Mouse (Mus musculus) limb, embryonic 14.5 days (tissue): ENCODE measurements around the gene Adgre1. TPM values are rescaled to one million over a fixed set of nuclear protein-coding genes. Genes with fewer than 3 reads are reported as not detected.

Source experiments
- ATAC-seq: fragments of 200-750 bp; cut with Nextera tagmentation; 2 replicates; pipeline ENCODE4 v1.8.0; 2017; ENCODE audit warnings: low read depth, moderate number of reproducible peaks, moderate TSS enrichment; ENCODE audit not compliant: low FRiP score
- DNase-seq: peaks from one replicate; pipeline ENCODE4 v3.0.0-alpha.2; 2015; ENCODE audit warnings: low spot score
- H3K27ac ChIP-seq: fragments of 300-500 bp; sonication (generic); replicated peaks from 2 replicates; pipeline ENCODE4 v1.5.1; 2014; ENCODE audit warnings: low read depth, mild to moderate bottlenecking, low read length, moderate library complexity, mixed read lengths
- H3K27me3 ChIP-seq: fragments of 300-500 bp; sonication (generic); 2 replicates; pipeline ENCODE4 v1.6.1; 2014; ENCODE audit warnings: low read length, mixed read lengths; ENCODE audit not compliant: control insufficient read depth, insufficient read depth
- H3K36me3 ChIP-seq: fragments of 300-500 bp; sonication (generic); 2 replicates; pipeline ENCODE4 v1.6.1; 2014; ENCODE audit warnings: mild to moderate bottlenecking, low read length, moderate library complexity, mixed read lengths; ENCODE audit not compliant: control insufficient read depth, insufficient read depth
- H3K4me1 ChIP-seq: fragments of 300-500 bp; sonication (generic); 2 replicates; pipeline ENCODE4 v1.6.1; 2014; ENCODE audit warnings: antibody characterized with exemption, low read length, mixed read lengths; ENCODE audit not compliant: control insufficient read depth, insufficient read depth
- H3K4me2 ChIP-seq: fragments of 300-500 bp; sonication (generic); replicated peaks from 2 replicates; pipeline ENCODE4 v1.6.1; 2014; ENCODE audit warnings: low read depth, mild to moderate bottlenecking, low read length, moderate library complexity; ENCODE audit not compliant: severe bottlenecking
- H3K4me3 ChIP-seq: fragments of 300-500 bp; sonication (generic); replicated peaks from 2 replicates; pipeline ENCODE4 v1.5.1; 2014; ENCODE audit warnings: low read length
- H3K9ac ChIP-seq: fragments of 300-500 bp; sonication (generic); 2 replicates; pipeline ENCODE4 v1.6.1; 2014; ENCODE audit warnings: mild to moderate bottlenecking, low read depth, low read length, moderate library complexity; ENCODE audit not compliant: severe bottlenecking
- H3K9me3 ChIP-seq: fragments of 300-500 bp; sonication (generic); 2 replicates; pipeline ENCODE4 v1.6.1; 2016; ENCODE audit warnings: low read length; ENCODE audit not compliant: control insufficient read depth
- POLR2A ChIP-seq: fragments of 200-500 bp; IDR thresholded peaks from 2 replicates; pipeline ENCODE4 v1.8.0; 2012; ENCODE audit warnings: inconsistent platforms, mild to moderate bottlenecking, moderate library complexity, borderline replicate concordance; ENCODE audit not compliant: insufficient read depth, insufficient read length; ENCODE audit errors: extremely low read depth
- WGBS: fragments of 180-500 bp; shearing (Covaris S2); extraction: QIAGEN DNeasy Blood & Tissue Kit; methylation state at CpG from one replicate; pipeline ENCODE4 v1.1.7; 2014; 5-methylcytosine and 5-hydroxymethylcytosine counted together
- polyA plus RNA-seq, 2 experiments: library from polyadenylated mRNA; depleted of rRNA in 1 of 2; stranded (reverse) in 1 of 2; unstranded in 1 of 2; fragments of >200 nt; fragmentation: Nextera tagmentation in 1 of 2; extraction: Ambion mirVana in 1 of 2; gene quantifications; 2 replicates each; pipeline versions ENCODE4 v1.2.1 to v1.2.3; 2012 to 2014

Adgre1 gene
- polyA plus RNA-seq, 2 experiments = 7.5 to 10.8 TPM

DNA sequence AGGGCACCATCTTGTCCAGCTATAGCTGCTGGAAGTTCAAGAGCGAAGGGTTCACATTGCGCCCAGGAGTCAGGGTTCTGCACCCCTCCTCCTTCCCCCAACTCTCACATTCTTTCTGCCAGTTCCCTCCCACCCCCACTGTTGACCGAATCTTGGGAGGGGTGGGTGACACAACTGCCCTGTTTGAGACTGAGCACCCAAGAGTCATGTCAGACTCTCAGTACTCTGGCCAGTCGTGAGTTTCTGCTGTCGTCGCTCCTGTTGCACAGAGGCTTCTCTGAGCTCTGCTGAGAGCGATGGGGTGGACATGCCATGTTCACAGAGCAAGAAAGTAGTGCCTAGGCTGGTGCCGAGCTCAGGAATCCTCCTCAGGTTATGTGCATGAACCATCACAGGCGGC is 19.2 kb upstream of the Adgre1 start:
- 0 out of 2 replicates have a peak, but pooled peaks cover 3% of the 10 kb centered on the region for H3K9me3 ChIP-seq
- WGBS = 70% methylated on average over 9 of the region's 9 CpGs
- no peak for ATAC-seq
- H3K4me3 ChIP-seq = no peak overlapping the region
- no peaks in the 10 kb centered on the region for H3K4me1 ChIP-seq
- no peaks in the 10 kb centered on the region for H3K36me3 ChIP-seq
- no peak overlapping the region for H3K9ac ChIP-seq
- no peak overlapping the region for H3K4me2 ChIP-seq
- H3K27me3 ChIP-seq = no peaks in the 10 kb centered on the region
- TF ChIP-seq POLR2A = no peak
- DNase-seq = no peak
- H3K27ac ChIP-seq = no peak overlapping the region

DNA sequence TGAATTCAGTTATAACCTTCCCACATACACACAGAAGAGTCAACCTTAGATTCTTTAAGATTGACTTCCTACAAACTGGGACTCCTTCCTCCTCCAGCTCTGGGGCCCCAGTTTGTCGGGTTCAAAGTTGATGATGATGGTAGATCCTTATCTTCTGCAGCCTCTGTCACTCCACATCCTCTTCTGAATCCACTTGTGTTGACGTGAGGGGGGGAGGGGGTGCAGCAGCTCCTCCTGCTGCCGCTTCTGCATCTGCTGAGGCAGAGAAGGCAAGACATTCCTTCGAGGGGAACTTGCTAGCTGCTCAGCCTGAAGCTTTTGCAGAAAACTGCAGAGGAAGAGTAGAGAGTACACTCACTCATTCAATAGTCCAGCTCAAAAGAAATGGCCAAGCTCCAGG is 16.9 kb upstream of the Adgre1 start:
- Histone ChIP-seq H3K4me3 (no peak overlapping the region), H3K36me3 (no peaks in the 10 kb centered on the region), H3K9me3 (0 out of 2 replicates have a peak, but pooled peaks cover 3% of the 10 kb centered on the region), H3K4me1 (no peaks in the 10 kb centered on the region), H3K27ac (no peak overlapping the region), H3K27me3 (no peaks in the 10 kb centered on the region), H3K9ac (no peak overlapping the region), H3K4me2 (no peak overlapping the region)
- ATAC-seq (no peak), DNase-seq (no peak)
- WGBS = 75% methylated on average over 4 of the region's 4 CpGs
- TF ChIP-seq POLR2A = no peak

DNA sequence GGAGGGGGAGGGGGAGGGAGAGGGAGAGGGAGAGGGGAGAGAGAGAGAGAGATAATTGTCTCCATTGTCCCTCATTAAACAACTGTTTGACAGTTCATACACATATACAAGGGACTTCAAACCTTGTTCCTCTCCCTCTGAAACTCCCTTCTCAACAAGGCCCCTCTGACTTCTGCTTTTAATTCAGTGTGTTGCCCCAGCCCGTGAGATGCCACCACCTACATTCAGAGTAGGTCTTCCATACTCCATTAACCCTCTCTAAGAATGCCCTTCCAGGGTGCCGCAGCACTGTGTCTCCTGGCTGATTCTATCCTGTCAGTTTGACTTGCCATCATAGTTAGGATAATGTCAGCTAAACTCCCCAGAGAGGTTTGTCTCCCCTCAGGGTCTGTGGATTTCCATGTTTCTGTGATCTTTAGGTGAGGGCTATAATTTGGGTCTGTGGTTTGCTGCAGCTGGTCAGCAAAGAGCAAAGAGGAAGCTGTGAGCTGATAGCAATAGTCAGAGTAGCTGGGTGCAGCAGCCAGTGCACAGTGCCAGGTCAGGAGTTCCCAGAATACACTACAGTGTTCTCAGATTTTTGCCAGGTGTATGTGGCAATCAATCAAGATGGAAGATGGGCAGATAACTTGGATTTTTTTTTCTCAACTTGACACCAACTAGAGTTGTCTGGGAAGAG is 14.3 kb upstream of the Adgre1 start:
- no peak for ATAC-seq
- Histone ChIP-seq H3K4me1 (no peaks in the 10 kb centered on the region), H3K27ac (no peak overlapping the region), H3K4me3 (no peak overlapping the region), H3K9me3 (0 out of 2 replicates have a peak, but pooled peaks cover 3% of the 10 kb centered on the region), H3K4me2 (no peak overlapping the region), H3K27me3 (no peaks in the 10 kb centered on the region), H3K9ac (no peak overlapping the region), H3K36me3 (no peaks in the 10 kb centered on the region)
- WGBS = 78% methylated on average over 2 of the region's 2 CpGs
- no peak for TF ChIP-seq POLR2A
- DNase-seq = no peak

DNA sequence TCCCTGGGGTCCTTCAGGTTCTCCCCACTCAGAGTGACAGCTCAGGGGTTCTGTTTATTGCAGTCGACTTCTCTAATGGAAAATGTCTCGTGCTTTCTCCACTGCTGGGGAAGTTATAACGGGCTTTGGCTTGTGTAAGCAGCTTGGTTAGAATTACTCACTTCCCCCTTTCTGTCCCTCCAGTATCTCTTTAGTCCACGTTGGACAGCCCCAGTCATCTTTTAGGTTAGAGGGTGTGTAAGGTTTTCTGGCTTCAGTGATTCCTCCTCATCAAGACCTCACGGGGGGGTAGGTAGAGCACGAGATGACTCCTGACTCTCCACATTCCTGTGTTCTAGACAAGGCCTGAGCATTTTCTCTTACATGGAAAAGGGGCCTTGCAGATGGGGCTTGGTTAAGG is 11.5 kb upstream of the Adgre1 start:
- Histone ChIP-seq H3K27ac (no peak overlapping the region), H3K4me3 (no peak overlapping the region), H3K4me1 (no peaks in the 10 kb centered on the region), H3K9me3 (0 out of 2 replicates have a peak, but pooled peaks cover 1% of the 10 kb centered on the region), H3K9ac (no peak overlapping the region), H3K27me3 (no peaks in the 10 kb centered on the region), H3K36me3 (no peaks in the 10 kb centered on the region), H3K4me2 (no peak overlapping the region)
- no peak for TF ChIP-seq POLR2A
- DNase-seq = no peak
- ATAC-seq = no peak
- 69% methylated on average over 6 of the region's 6 CpGs for WGBS

DNA sequence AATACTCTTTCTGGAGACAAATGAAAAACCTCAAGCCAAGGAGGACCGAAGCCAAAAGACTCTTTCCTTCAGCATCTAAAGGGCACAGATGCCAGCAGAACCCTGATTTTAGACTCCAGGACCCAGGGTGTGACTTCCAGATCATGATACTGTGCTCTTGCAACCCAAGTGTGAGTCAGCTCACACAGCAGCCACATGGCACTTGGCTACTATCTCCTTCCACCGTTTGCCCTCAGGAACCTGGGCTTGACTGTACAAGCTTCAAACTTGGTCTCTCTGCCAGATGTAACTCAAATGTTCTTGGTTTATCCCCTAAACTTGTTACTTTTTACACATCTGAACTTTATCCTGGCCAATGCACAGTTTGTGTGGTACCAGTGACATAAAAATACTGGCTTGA is 10.7 kb upstream of the Adgre1 start:
- Histone ChIP-seq H3K4me3 (no peak overlapping the region), H3K4me1 (no peaks in the 10 kb centered on the region), H3K4me2 (no peak overlapping the region), H3K9me3 (no peaks in the 10 kb centered on the region), H3K36me3 (no peaks in the 10 kb centered on the region), H3K9ac (no peak overlapping the region), H3K27ac (no peak overlapping the region), H3K27me3 (no peaks in the 10 kb centered on the region)
- ATAC-seq (no peak), DNase-seq (no peak)
- 88% methylated on average over 2 of the region's 2 CpGs for WGBS
- TF ChIP-seq POLR2A = no peak

- no peaks in the 10 kb centered on the region for H3K27me3 ChIP-seq
- no peak overlapping the region for H3K4me3 ChIP-seq
- no peak for ATAC-seq
- DNase-seq = no peak
- TF ChIP-seq POLR2A = no peak
- no peaks in the 10 kb centered on the region for H3K4me1 ChIP-seq
- H3K9me3 ChIP-seq = no peaks in the 10 kb centered on the region
- 74% methylated on average over 5 of the region's 5 CpGs for WGBS
- H3K36me3 ChIP-seq = no peaks in the 10 kb centered on the region
- no peak overlapping the region for H3K27ac ChIP-seq
- no peak overlapping the region for H3K4me2 ChIP-seq
- no peak overlapping the region for H3K9ac ChIP-seq
These were observed 9.4 kb upstream of the Adgre1 start for GRCm38 (mm10) chr17:57349067-57349466.
